Mouse (Mus musculus) kidney, adult 9 months (tissue): ENCODE results near the gene Kank3.

ENCODE experiments used
- DNase-seq: peaks from one replicate; pipeline ENCODE4 v3.0.0; 2022

The Kank3 gene

DNA sequence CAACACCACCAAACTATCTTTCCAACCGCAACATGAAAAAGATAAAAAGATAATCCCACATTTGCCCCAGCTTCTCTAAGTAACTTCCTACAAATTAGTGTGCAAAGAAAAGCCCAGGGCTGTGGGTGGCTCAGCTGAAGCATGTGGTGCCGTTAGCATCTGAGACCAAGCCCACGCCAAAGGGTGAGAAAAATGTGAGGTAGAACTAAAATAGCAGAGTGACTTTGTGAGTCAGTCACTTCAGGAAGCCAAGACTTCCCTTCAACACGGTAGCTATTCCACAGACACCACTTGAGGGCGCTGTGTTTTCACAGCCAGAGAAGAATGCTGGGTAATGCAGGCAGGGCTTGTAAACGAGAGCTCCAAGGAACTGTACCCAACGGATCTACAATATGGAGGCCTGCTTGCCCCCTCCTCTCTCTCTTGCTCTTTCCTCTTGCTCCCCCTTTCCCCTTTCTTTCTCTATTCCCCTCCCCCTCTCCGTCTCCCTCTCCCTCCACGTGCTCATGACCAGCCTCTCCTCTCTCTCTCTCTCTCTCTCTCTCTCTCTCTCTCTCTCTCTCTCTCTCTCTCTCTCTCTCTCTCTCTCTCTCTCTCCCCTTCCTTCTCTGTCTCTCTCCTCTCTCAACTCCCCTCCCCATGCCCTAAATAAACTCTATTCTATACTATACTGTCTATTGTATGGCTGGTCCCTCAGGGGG lies 55.2 kb downstream of the Kank3 start:
- DNase-seq = peak; percentile 68
